Mouse (Mus musculus) sigmoid colon, adult 10 weeks (tissue): ENCODE results near the gene Prmt3. TPM values are rescaled to one million over a fixed set of nuclear protein-coding genes. Genes with fewer than 3 reads are reported as not detected.

Experiments
- polyA plus RNA-seq: library from polyadenylated mRNA; stranded (reverse); fragments of 350-450 nt; fragmentation: Illumina TruSeq; extraction: RNeasy Lipid Tissue Mini Kit (QIAGEN cat#74804); gene quantifications from one replicate; pipeline ENCODE4 v1.2.3, GENCODE M21; 2014; ENCODE audit warnings: low read depth, low replicate concordance

Gene Prmt3
- 23.2 TPM for polyA plus RNA-seq

GRCm38 (mm10) chr7:49778114-49778901 is at the start of gene Prmt3:
Prmt3 (plus strand) TSS chr7:49778346.

GRCm38 (mm10) chr7:49758934-49759571 is 19.1 kb upstream of the Prmt3 start, which contains the start of gene Htatip2:
Htatip2 (plus strand) TSS chr7:49759115.

Other genes with a start within 250 kb of the Prmt3 start
- not detected for gene Dbx1, start 141.5 kb upstream of the Prmt3 start, polyA plus RNA-seq
- 9.1 TPM for gene Htatip2, start 19.2 kb upstream of the Prmt3 start, polyA plus RNA-seq
- not detected for gene Slc6a5, start 131.8 kb downstream of the Prmt3 start, polyA plus RNA-seq
- gene Nell1, start 196.5 kb downstream of the Prmt3 start, polyA plus RNA-seq: 0.19 TPM